ENCODE assay signal across 19 mouse cellular contexts in genomic region chr4:63151127-63151526, GRCm38 (mm10). TPM values are rescaled to one million over a fixed set of nuclear protein-coding genes. Genes with fewer than 3 reads are reported as not detected.
DNase-seq lines count a peak whose midpoint lies in the region; ATAC-seq and TF ChIP-seq lines count a peak whose summit lies in the region.
"Had no signal": no experiment of that assay in that cellular context is flagged by ENCODE, and none has a peak within 500 bp of the region (broad histone marks: within the 10 kb centered on the region; RNA-seq: fewer than 3 reads in every experiment).

No protein-coding gene starts in this region.

- peaks cover 5% of the 10 kb centered on the region for H3K9me3 ChIP-seq in liver, embryonic 12.5 days (replicated peaks)
- no peaks in the 10 kb centered on the region for H3K9me3 ChIP-seq in midbrain, embryonic 15.5 days
- H3K9me3 ChIP-seq: lung, embryonic 15.5 days had no signal

- no peak for TF ChIP-seq CTCF in liver, adult 2 months (IDR thresholded peaks at IDR 0.05; ENCODE audit: low read depth, low read length)

- H3K27ac ChIP-seq in liver, adult 2 months (replicated peaks; ENCODE audit: insufficient read depth, low read depth, low read length): peak overlapping the region; percentile 11
- no peak overlapping the region for H3K27ac ChIP-seq in liver, embryonic 12.5 days
- no peak overlapping the region for H3K27ac ChIP-seq in midbrain, embryonic 15.5 days
- H3K27ac ChIP-seq: kidney, postnatal 0 days; lung, embryonic 15.5 days had no signal

- peak overlapping the region; percentile 30; the same call in 1 of the 2 replicates for H3K4me3 ChIP-seq in liver, adult 2 months (ENCODE audit: insufficient read depth, low read depth, low read length)
- no peak overlapping the region for H3K4me3 ChIP-seq in liver, embryonic 12.5 days
- H3K4me3 ChIP-seq in midbrain, embryonic 15.5 days: no peak overlapping the region
- H3K4me3 ChIP-seq: lung, embryonic 15.5 days had no signal

- H3K4me2 ChIP-seq in liver, embryonic 12.5 days: peak overlapping the region; percentile 54
- H3K4me2 ChIP-seq in midbrain, embryonic 15.5 days: no peak overlapping the region
- H3K4me2 ChIP-seq: heart, embryonic 11.5 days; lung, embryonic 15.5 days had no signal

- H3K4me1 ChIP-seq in liver, adult 2 months (ENCODE audit: control insufficient read depth, insufficient read depth, low read length): peaks cover 31% of the 10 kb centered on the region
- H3K4me1 ChIP-seq in liver, embryonic 12.5 days: 0 out of 2 replicates have a peak, but pooled peaks cover 5% of the 10 kb centered on the region
- no peaks in the 10 kb centered on the region for H3K4me1 ChIP-seq in midbrain, embryonic 15.5 days

- peak overlapping the region; percentile 25; the same call in 1 of the 2 replicates for H3K9ac ChIP-seq in liver, adult 2 months (ENCODE audit: low read depth, low read length)
- H3K9ac ChIP-seq in liver, embryonic 12.5 days: no peak overlapping the region
- no peak overlapping the region for H3K9ac ChIP-seq in midbrain, embryonic 15.5 days
- H3K9ac ChIP-seq: lung, embryonic 15.5 days had no signal

- no peak for TF ChIP-seq POLR2A in liver, adult 2 months (IDR thresholded peaks at IDR 0.05; ENCODE audit: extremely low read depth, insufficient read depth, low read length)

- peak; percentile 19 to 35; a peak in 3 of 4 replicates for ATAC-seq in hematopoietic stem cell, adult 5-6 weeks (replicated peaks in 1 of 2; ENCODE audit: insufficient read depth in 1 of 2, low FRiP score in 2 of 2, low TSS enrichment in 1 of 2, low read depth in 1 of 2, poor library complexity in 2 of 2, severe bottlenecking in 2 of 2)
- ATAC-seq in liver, embryonic 12.5 days: no peak
- ATAC-seq in midbrain, embryonic 15.5 days (replicated peaks): no peak

- no peaks in the 10 kb centered on the region for H3K27me3 ChIP-seq in liver, adult 2 months (ENCODE audit: control insufficient read depth, insufficient read depth, low read length)
- no peaks in the 10 kb centered on the region for H3K27me3 ChIP-seq in liver, embryonic 12.5 days (replicated peaks)
- no peaks in the 10 kb centered on the region for H3K27me3 ChIP-seq in midbrain, embryonic 15.5 days (replicated peaks)
- H3K27me3 ChIP-seq: lung, embryonic 15.5 days had no signal

- DNase-seq in liver, adult 2 months (ENCODE audit: extremely low read depth, low read depth, low spot score): peak; percentile 73
- DNase-seq in liver: no peak
- DNase-seq in skeletal muscle tissue, adult 2 months (ENCODE audit: low read depth, low spot score): peak; percentile 17
- no peak for DNase-seq in kidney, postnatal 10 days
- DNase-seq: cerebellum, postnatal 36 days; gastrocnemius, postnatal 10 days; heart, postnatal 4 days; midbrain, embryonic 14.5 days; right cerebral cortex, postnatal 4 days; thymus, adult 2 months had no signal

- H3K36me3 ChIP-seq in liver, adult 2 months (ENCODE audit: control insufficient read depth, insufficient read depth, low read length): peaks cover 43% of the 10 kb centered on the region
- H3K36me3 ChIP-seq in liver, embryonic 12.5 days: peaks cover 38% of the 10 kb centered on the region
- no peaks in the 10 kb centered on the region for H3K36me3 ChIP-seq in midbrain, embryonic 15.5 days (replicated peaks)
- H3K36me3 ChIP-seq: lung, embryonic 15.5 days had no signal

- 26% methylated on average over 6 of the region's 6 CpGs for WGBS in liver, adult 2 months
- WGBS in liver, embryonic 12.5 days (ENCODE audit: insufficient replicate concordance): 47% methylated on average over 6 of the region's 6 CpGs
- 94% methylated on average over 6 of the region's 6 CpGs for WGBS in midbrain, embryonic 15.5 days

- peaks cover 12% of the 10 kb centered on the region; the same call in 1 of the 2 replicates for H3K79me2 ChIP-seq in liver, adult 2 months (ENCODE audit: control insufficient read depth, insufficient read depth, low read length)

RNA-seq across cellular contexts. Expression of gene Ambp, which starts 3.5 kb away (rescaled TPM):
- total RNA-seq in liver, adult 2 months (2014; rRNA removed): 3,181 and 3,254 TPM in 2 replicates
- 2,073 and 2,202 TPM in 2 replicates for polyA plus RNA-seq in liver, adult 2 months (2012; rRNA removed)
- not detected in 2 replicates for total RNA-seq in hematopoietic stem cell, adult 5-6 weeks (2017)
- 586 and 615 TPM in 2 replicates for polyA plus RNA-seq in liver, embryonic 12.5 days (2016; fragmentation: Nextera tagmentation; extraction: Ambion mirVana)
- polyA plus RNA-seq in midbrain, embryonic 15.5 days (2015; fragmentation: Nextera tagmentation; extraction: Ambion mirVana): 0.26 and 2.8 TPM in 2 replicates
- total RNA-seq: heart, postnatal 4 days; left cerebral cortex, postnatal 10 days had no signal
- polyA plus RNA-seq: midbrain, embryonic 14.5 days had no signal

RNA-seq across cellular contexts. Expression of gene Kif12, which starts 20.8 kb away (rescaled TPM):
- total RNA-seq in liver, adult 2 months (2014; rRNA removed): 0.27 and 0.28 TPM in 2 replicates
- polyA plus RNA-seq in liver, adult 2 months (2012; rRNA removed): 0.39 and 0.64 TPM in 2 replicates
- total RNA-seq in hematopoietic stem cell, adult 5-6 weeks (2017): not detected in 2 replicates
- polyA plus RNA-seq in liver, embryonic 12.5 days (2016; fragmentation: Nextera tagmentation; extraction: Ambion mirVana): 7.1 and 7.2 TPM in 2 replicates
- 0.06 and 0.14 TPM in 2 replicates for polyA plus RNA-seq in midbrain, embryonic 15.5 days (2015; fragmentation: Nextera tagmentation; extraction: Ambion mirVana)
- total RNA-seq: gastrocnemius, postnatal 10 days; heart, postnatal 4 days; left cerebral cortex, postnatal 10 days had no signal
- polyA plus RNA-seq: embryonic facial prominence, embryonic 14.5 days; midbrain, embryonic 14.5 days; neural tube, embryonic 11.5 days had no signal

Comparison
In these comparisons a context has a peak if more than half of its experiments do, and no peak if none do; other contexts are left out.
1. DNase-seq: peak in liver, adult 2 months (single experiment) and skeletal muscle tissue, adult 2 months (single experiment); none in liver (single experiment) and kidney, postnatal 10 days (single experiment).
2. ATAC-seq: peak in hematopoietic stem cell, adult 5-6 weeks (2 of 2); none in liver, embryonic 12.5 days (single experiment) and midbrain, embryonic 15.5 days (single experiment).
3. RNA of gene Ambp, which starts 3.5 kb away (polyA plus RNA-seq): 2,073 to 2,202 TPM in liver, adult 2 months and 586 to 615 TPM in liver, embryonic 12.5 days; 0.26 to 2.8 TPM in midbrain, embryonic 15.5 days; every median in the first group is over 100 times any median in the second.